Mouse (Mus musculus) ES-E14 (cell line): Measurements from ENCODE around the gene Sec63.

Source experiments
- CHD2 ChIP-seq: IDR thresholded peaks from 2 replicates; pipeline ENCODE4 v1.6.1; 2014; ENCODE audit warnings: mild to moderate bottlenecking, low read depth, low read length, inconsistent platforms
- HCFC1 ChIP-seq: IDR thresholded peaks from 2 replicates; pipeline ENCODE4 v1.6.1; 2012; ENCODE audit warnings: low read length, inconsistent platforms, borderline replicate concordance; ENCODE audit not compliant: insufficient read depth
- MAFK ChIP-seq: IDR thresholded peaks from 2 replicates; pipeline ENCODE4 v1.6.1; 2014; ENCODE audit warnings: mild to moderate bottlenecking, low read depth, low read length, inconsistent platforms; ENCODE audit not compliant: insufficient read depth
- ZC3H11A ChIP-seq: IDR thresholded peaks from 2 replicates; pipeline ENCODE4 v1.6.1; 2012; ENCODE audit warnings: low read depth, mild to moderate bottlenecking, inconsistent platforms, low read length, borderline replicate concordance
- ZNF384 ChIP-seq: IDR thresholded peaks from 2 replicates; pipeline ENCODE4 v1.6.1; 2012; ENCODE audit warnings: low read depth, low read length, inconsistent platforms

- TF ChIP-seq CHD2 (no peak), ZNF384 (no peak), MAFK (no peak), ZC3H11A (no peak), HCFC1 (no peak)
Measured at GRCm38 (mm10) chr10:42781672-42782071, 20.4 kb downstream of the Sec63 start.
